Mouse (Mus musculus): ENCODE measurements around the gene Fbxo9.
"Not testable (repeated sequence)": the region's sequence is repeated elsewhere in the genome, so short reads cannot be mapped to it uniquely, and the experiment has no call there.

The Fbxo9 gene

DNA sequence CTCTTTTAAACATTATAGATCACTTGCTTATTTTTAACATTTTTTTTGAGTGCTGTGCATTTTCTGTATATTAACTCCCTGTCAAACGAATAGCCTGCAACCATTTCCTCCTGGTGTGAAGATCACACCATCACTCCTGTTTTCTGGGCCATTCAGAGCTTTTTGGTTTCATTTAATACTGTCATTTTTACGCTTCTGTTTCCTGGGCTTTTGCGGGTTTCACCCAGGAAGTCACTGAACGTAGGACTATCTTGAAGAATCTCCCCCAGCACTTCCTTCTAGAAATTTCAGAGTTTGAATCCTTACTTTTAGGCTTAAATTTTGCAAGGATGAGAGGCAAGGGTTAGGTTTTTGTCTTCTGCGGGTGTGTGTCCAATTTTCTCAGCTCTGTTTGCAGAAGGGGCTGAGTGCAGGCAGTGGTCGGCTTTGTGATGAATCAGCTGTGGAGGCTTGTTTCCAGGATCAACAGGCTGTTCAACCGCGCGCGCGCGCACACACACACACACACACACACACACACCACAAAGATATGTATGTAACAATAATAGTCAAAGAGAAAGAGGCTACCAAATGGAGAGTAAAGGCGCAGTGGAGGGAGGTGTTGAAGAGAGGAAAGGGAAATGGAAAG, 35.0 kb downstream of the Fbxo9 start:
- in situ Hi-C loops (cut with MboI, MseI) = no loop called here

DNA sequence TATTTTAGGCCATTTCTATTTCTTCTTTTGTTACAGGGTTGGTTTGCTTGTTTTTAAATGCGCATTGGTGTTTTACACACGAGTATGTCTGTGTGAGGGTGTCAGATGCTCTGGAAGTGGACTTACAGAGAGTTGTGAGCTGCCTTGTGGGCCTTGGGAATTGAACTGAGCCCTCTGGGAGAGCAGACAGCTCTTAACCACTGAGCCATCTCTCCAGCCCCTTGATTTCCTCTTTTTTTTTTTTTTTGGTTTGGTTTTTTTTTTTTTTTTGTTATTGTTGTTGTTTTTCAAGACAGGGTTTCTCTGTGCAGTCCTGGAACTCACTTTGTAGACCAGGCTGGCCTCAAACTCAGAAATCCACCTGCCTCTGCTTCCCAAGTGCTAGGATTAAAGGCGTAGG, 35.6 kb downstream of the Fbxo9 start:
- in situ Hi-C loops (cut with MboI, MseI) = not testable (repeated sequence)

DNA sequence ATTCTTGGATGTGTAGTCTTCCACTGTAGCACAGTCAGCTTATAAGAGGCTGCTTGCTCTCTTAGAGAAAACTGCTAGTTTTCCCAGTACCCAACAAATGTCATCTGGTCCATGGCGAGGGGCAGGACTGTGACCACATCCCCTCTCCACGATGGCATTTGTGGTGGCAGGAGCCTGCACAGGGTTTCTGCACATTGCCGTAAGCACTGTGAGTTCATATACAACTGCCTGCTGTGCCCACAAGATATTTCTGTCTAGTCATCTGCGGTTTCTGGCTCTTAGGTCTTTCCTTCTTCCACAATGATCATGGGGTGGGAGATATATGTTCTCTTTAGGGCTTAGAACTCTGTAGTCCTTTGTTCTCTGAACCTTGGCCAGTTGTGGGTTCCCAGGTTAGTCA, 37.2 kb downstream of the Fbxo9 start:
- in situ Hi-C loops (cut with MboI, MseI) = no loop called here

DNA sequence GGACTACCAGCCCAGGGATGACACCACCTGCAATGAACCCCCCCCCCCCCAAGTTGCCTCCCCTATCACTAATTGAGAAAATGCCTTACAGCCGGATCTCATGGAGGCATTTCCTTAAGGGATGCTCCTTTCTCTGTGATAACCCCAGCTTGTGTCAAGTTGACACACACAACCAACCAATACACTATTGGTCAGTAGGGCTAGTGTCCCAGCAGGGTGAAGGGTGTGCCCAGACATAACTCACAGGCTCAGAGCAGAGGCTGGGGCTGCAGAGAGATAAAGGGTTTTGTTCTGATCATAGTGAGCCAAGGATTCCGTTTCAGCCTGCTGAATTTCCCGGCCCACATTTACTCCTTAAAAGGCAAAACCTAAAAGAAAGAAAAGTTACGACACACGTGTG, 38.4 kb downstream of the Fbxo9 start:
- in situ Hi-C loops (cut with MboI, MseI) = no loop called here

DNA sequence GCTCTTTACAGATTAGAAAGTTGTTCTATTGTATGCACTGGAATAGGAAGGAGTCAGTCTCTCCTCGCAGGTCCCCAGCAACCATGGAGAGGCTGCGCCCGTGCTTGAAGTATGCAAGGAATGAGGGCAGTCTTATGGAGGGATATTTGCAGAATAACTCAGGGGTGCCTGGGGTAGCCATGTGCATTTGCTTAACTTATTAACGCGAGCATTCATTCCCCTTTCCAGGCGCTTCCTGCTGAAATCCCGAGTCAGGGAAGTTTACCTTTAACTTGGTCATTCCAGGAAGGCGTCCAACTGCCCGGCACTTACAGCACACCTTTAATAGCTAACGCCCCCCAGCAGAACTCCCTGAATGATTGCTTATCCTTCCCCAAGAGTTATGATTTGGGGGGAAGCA, 44.7 kb downstream of the Fbxo9 start:
- in situ Hi-C loops (cut with MboI, MseI) = loop anchor here in 1 of 2 experiments (5.0 to 10.0 kb wide), 2 partner anchors 1269 to 1813 kb away; no protein-coding TSS in a partner anchor

DNA sequence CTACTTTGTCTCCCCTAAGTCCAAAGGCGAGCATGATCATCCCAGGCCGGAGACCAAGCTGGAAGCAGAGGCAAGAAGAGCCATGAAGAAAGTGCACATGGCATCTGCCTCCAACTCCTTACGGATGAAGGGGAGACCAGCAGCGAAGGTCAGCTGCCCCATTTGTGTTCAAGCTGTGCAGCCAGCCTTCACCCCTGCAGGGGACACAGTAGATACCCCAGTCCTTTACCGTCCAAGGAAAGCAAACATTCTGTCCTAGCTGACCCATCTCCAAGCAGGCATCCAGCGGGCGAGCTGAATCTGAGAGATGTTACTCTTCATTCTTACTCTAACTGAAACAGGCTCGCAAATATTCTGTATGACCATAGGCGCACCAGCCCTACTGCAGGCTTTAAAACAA, 46.5 kb downstream of the Fbxo9 start:
- in situ Hi-C loops (cut with MboI, MseI) = loop anchor here in 1 of 2 experiments (5.0 to 10.0 kb wide), 2 partner anchors 1268 to 1815 kb away; no protein-coding TSS in a partner anchor

DNA sequence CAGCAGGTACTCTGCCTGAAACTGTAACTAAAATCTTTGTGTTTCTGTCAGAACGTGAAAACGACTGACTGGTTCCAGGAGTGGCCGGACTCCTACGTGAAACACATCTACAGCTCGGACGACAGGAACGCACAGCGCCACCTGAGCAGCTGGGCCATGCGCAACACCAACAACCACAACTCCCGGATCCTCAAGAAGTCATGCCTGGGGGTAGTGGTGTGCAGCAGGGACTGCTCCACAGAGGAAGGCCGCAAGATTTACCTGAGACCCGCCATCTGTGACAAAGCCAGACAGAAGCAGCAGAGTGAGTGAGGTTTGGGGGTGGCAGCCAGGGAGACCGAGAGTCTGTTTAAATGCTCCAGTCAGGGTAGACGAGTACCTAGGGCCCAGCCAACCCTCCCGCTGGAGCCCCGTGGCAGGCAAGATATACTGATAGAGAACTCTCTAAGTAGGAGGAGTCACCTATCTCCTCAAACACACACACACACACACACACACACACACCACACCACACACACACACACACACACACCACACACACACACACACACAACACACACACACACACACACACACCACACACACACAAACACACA, 49.2 kb downstream of the Fbxo9 start:
- in situ Hi-C loops (cut with MboI, MseI) = loop anchor here in 1 of 2 experiments (5.0 to 10.0 kb wide), 2 partner anchors 1265 to 1818 kb away; no protein-coding TSS in a partner anchor

DNA sequence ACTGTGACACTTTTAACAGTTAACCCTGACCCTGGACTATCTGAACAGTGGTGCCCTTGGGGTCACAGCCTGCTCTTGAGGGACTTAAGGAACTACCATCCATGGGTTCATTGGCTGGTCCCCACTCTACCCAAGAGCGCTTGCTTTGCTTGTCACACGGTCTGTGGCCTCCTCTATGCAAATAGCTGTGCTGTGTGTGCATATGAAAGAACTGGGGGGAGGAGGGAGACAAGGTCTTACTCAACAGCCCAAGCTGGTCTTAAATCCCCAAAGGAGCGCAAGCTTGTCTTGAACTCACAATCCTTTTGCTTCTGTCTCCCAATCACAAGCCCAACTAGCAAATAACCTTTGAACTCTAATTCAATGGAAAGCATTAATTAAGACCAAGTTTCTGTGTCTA, 54.6 kb downstream of the Fbxo9 start:
- in situ Hi-C loops (cut with MboI, MseI) = no loop called here

DNA sequence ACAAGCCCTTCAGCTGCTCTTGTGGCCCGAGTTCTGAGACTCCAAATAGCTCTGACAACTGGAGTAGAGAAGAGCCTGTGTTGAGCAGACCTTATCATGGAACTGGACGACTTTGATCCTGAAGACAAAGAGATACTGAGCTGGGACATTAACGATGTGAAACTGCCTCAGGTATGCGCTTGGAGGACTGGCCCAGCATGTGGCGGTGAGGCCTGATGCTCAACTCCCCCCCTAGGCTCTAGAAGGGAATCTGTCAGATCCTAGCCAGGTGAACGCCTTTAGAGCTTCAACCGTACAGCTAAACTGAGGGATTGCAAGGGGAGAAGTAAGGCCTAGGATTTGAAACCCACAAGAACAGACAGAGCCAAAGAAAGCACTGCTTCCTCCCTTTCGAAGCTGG, 55.0 kb downstream of the Fbxo9 start:
- in situ Hi-C loops (cut with MboI, MseI) = no loop called here

DNA sequence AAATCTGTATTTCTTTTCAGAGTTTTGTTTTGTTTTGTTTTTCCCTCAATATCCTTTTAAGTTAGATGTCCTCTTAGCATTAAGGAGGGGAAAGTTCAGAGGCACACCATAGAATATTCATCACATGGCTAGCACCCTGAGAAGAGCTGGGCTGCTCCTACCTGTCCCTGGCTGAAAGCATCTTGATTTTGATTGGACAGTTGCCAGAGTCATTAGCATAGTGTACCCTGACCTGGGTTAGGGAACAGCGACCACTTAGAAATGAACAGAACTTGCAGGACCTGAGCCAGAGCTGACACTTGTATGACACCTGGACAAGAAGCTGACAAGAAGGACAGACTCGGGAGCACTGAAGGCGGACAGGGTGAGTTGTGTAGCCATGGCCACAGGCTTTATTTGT, 57.2 kb downstream of the Fbxo9 start, which contains the start of gene Gcm1:
TSS of gene Gcm1 (plus strand) at position 248 of the 400 bp plus-strand sequence.
- in situ Hi-C loops (cut with MboI, MseI) = no loop called here

DNA sequence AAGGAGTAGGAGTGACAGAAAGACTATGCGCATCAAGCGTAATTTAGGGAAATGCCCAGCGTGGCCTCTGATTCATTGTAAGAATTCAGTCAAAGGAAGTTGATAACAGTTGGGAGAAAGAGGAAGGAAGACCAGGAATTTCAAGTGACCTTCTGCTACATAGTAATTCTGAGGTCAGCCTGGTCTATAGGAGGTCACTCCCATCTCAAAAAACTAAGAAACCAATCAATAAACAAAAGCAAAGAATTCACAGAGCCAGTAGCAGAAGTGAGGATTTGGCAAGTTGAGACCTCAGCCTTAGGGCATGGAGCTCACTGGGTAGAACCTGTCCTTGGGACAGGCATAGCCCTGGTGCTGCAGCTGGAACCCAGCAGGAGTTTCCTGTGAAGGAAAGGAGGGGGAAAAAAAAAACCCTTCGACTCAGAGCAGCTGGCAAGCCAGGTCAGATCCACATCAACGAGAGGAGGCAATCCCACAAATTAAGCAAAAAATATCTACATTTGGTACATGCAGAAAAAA, 58.4 kb downstream of the Fbxo9 start:
- in situ Hi-C loops (cut with MboI, MseI) = no loop called here

DNA sequence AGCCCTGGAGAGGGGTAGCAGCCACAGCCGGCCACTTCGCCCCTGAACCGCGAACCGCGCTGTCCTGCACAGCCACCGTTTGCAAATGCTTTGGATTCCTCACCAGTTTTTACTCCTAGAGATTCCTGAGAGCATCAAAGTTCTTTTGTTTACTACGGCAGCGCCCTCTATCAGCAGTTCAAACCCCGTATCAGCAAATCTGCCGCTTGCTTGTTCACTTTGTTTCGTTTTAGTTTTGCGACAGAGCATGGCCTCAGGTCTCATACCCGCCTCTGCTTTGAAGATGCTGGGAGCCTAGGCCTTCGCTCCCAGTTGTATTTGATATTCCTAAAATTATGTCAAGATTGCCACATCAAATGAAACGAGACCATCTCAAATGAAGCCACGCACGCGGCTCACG, 62.1 kb downstream of the Fbxo9 start:
- in situ Hi-C loops (cut with MboI, MseI) = no loop called here

DNA sequence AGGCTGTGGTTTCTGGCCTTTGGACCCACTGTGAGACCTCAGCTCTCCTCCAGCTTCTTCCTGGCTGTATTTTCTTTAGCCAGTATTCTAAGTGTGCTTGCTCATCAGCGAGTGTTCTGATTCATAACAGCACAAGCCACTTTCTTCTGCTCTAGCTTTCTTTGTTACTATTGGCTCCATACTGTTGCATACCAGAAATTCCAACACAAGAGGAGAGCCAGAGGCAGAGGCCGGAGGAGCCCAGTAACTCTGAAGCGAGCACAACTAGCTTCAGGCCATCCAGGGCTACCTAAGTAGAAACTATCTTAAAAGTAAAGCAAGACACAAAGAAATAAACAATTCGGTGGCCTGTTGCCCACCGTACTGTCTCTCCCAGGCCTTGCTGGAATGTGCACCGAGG, 63.7 kb downstream of the Fbxo9 start:
- in situ Hi-C loops (cut with MboI, MseI) = no loop called here

DNA sequence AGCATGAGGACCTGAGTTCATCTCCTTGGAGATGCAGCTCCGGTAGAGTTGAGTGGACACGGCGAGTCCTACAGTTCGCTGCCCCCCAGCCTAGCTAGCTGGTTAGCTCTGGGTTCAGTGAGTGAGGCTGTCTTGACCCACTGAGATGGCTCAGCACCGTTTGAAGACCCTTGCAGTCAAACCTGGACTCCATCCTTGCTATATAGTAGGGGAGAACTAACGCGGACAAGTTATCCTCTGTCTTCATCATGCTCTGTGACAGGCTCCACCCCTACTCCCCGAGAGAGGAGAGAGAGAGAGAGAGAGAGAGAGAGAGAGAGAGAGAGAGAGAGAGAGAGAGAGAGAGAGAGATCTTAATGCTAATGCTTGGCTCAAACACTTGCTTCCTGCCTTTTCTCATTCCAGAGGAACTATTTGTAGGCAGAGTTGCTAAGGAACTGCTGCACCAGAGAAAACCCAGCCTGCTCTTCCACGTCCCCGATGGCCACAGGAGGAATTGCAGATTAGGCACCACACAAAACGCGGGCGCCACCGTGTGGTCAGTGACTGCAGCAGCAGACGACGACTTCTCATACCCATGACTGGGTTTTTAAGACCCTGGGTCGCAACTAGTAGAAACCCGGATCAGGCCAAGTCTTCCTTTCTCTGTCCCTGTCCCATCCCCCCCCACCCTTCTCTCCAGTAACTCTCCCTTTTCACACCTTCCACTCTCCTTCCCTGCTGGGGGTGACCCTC, 69.9 kb downstream of the Fbxo9 start:
- in situ Hi-C loops (cut with MboI, MseI) = loop anchor here in 1 of 2 experiments (5.0 kb wide), 1 partner anchor 232 kb away; no protein-coding TSS in a partner anchor

DNA sequence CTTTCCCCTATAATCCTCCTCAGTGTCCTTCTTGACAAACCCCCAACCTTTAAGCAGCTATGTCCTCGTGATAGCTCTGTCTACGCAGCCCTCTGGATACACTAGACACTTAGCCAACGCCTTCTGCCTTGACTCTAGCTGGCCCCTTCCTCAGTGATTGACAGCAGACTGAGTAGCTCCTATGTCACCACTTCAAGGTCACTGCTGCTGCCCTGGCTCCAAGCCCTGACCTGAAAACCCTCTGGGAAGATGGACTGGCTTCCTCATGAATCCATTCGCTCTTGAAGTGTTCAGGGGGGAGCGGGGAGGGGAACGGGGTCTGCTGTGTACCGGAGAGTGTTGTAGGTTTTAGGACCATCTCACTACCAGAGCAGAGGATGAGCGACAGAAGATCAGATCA, 73.0 kb downstream of the Fbxo9 start:
- in situ Hi-C loops (cut with MboI, MseI) = loop anchor here in 1 of 2 experiments (5.0 kb wide), 1 partner anchor 229 kb away; no protein-coding TSS in a partner anchor

DNA sequence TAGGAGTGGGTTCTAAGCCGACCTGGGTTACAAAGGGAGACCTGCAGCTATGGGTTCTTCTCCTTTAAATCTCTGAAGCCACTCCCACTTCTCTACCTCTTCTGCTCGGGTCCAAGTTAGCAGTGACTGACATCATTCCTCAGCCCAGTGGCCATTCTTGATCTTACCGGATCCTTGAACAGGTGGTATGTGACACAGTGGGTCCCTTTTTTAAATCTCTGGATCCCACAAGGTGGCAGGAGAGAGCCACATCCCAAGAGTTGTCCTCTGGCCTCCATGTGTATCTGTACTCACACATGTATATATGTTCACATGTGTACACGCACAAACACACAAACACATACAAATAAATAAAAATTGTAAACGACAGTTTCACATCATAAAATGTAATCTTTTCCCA, 73.6 kb downstream of the Fbxo9 start:
- in situ Hi-C loops (cut with MboI, MseI) = loop anchor here in 1 of 2 experiments (5.0 kb wide), 1 partner anchor 228 kb away; no protein-coding TSS in a partner anchor

DNA sequence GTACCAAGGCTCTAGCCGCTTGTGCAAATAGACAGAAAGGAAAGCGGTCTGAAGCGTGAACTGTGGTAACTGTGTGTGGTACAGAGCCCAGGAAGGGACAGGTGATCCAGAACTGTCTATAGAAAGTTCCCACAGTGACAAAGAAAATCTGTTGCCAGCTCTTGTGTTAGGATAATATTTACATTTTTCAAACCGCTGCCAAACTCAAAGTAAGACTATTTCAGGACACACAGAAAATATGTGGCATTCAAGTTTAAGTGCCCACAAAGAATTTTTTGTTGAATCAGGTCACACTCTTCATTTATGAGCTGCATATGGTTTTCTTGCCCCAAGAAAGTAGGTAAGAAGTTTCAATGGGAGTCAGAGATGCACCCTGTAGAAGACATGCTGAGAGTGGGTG, 75.9 kb downstream of the Fbxo9 start:
- in situ Hi-C loops (cut with MboI, MseI) = no loop called here
